Mouse (Mus musculus) forebrain, embryonic 10.5 days (tissue): ENCODE measurements around the gene B3gat1. TPM values are rescaled to one million over a fixed set of nuclear protein-coding genes. Genes with fewer than 3 reads are reported as not detected.

Experiments used
- DNase-seq: peaks from one replicate; pipeline ENCODE4 v3.0.0-alpha.2; 2017; ENCODE audit warnings: low spot score; ENCODE audit errors: extremely low spot score
- H3K27ac ChIP-seq: fragments of 300-500 bp; sonication (generic); 2 replicates; pipeline ENCODE4 v1.5.1; 2016; ENCODE audit warnings: mild to moderate bottlenecking
- H3K27me3 ChIP-seq: fragments of 300-500 bp; sonication (generic); 2 replicates; pipeline ENCODE4 v1.6.1; 2016; ENCODE audit warnings: mild to moderate bottlenecking; ENCODE audit not compliant: poor library complexity, severe bottlenecking
- H3K36me3 ChIP-seq: fragments of 300-500 bp; sonication (generic); replicated peaks from 2 replicates; pipeline ENCODE4 v1.6.1; 2016; ENCODE audit warnings: mild to moderate bottlenecking, moderate library complexity
- H3K4me1 ChIP-seq: fragments of 300-500 bp; sonication (generic); 2 replicates; pipeline ENCODE4 v1.6.1; 2016
- H3K4me3 ChIP-seq: fragments of 300-500 bp; sonication (generic); 2 replicates; pipeline ENCODE4 v1.5.1; 2016; ENCODE audit warnings: mild to moderate bottlenecking, moderate library complexity
- H3K9me3 ChIP-seq: fragments of 300-500 bp; sonication (generic); 2 replicates; pipeline ENCODE4 v1.6.1; 2016; ENCODE audit warnings: mild to moderate bottlenecking, moderate library complexity
- WGBS: fragments of 180-500 bp; shearing (Covaris S2); methylation state at CpG from one replicate; pipeline ENCODE4 v1.1.7; 2016; 5-methylcytosine and 5-hydroxymethylcytosine counted together
- polyA plus RNA-seq: library from polyadenylated mRNA; unstranded; fragments of >200 nt; fragmentation: Nextera tagmentation; extraction: Ambion mirVana; gene quantifications from 2 replicates; pipeline ENCODE4 v1.2.1, GENCODE M21; 2016

The B3gat1 gene
- polyA plus RNA-seq, 1 experiment from 2014 or later: 2.3 TPM

DNA sequence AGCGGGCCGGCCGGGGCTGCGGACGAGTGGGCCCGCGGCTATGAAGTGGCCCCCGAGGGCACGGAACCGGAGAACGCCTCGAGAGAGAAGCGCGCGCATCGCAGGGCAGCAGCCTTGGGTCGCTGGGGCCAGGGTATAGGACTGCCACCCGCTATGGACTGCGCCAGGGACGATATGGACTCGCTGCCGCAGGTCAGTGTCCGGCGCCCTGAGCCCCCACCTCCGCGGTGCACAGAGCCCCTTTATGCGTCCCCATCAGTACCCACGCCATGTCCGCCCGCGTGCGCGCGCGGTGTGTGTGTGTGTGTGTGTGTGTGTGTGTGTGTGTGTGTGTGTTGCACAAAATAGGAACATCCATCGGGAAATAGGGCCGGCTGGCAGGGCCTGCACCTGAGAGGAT lies 458 bp downstream of the B3gat1 start:
- DNase-seq: peak; percentile 41
- no peaks in the 10 kb centered on the region for H3K9me3 ChIP-seq
- peaks cover 26% of the 10 kb centered on the region for H3K4me1 ChIP-seq
- H3K27ac ChIP-seq: peak overlapping the region; percentile 85
- peak overlapping the region; percentile 79 for H3K4me3 ChIP-seq
- WGBS: under 1% methylated on average over 37 of the region's 37 CpGs
- no peaks in the 10 kb centered on the region for H3K36me3 ChIP-seq
- H3K27me3 ChIP-seq: peaks cover 50% of the 10 kb centered on the region

DNA sequence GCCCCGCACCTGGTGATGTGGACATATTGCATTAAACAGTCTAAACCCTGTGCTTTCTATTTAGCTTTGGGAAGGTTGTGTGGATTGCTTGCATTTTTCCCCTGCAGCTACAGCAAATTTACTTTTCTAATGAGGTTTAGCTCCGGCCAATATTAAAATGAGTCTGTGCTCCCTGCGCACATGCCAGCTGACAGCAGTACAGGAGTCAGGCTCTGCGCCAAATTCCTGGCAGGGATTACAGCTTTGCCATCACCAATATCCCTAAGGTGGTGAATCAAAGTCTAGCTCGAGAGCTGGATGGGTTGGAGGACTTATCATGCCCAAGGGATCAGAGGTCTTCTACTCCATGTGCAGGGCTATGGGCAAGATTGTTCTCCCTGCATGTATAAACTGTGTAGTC lies 3.6 kb downstream of the B3gat1 start:
- WGBS: 89% methylated on average over 5 of the region's 5 CpGs
- Histone ChIP-seq H3K4me1 (peaks cover 26% of the 10 kb centered on the region), H3K27ac (no peak overlapping the region), H3K27me3 (peaks cover 43% of the 10 kb centered on the region), H3K4me3 (no peak overlapping the region), H3K36me3 (no peaks in the 10 kb centered on the region), H3K9me3 (no peaks in the 10 kb centered on the region)
- no peak for DNase-seq

DNA sequence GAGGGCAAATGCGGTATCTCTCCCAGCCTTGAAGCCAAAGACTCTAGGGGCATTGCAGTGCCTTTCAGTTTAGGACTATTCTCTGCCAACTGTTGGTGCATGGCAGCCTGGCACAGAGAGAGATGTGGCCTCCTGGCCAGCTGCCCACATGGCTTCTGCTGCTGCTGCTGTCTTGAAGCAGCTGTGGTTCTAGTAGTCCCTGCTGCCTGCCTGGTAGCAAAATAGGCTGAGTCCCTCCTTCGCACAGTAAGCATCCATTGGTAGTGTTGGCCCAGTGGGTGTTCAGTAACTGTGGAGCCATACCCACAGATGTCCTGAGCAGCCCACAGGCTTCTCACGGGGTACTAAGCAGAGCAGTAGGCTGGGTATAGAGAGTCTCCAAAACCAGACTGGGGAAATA lies 9.3 kb downstream of the B3gat1 start:
- Histone ChIP-seq H3K27me3 (peaks cover 18% of the 10 kb centered on the region), H3K9me3 (no peaks in the 10 kb centered on the region), H3K4me3 (no peak overlapping the region), H3K4me1 (peaks cover 10% of the 10 kb centered on the region), H3K36me3 (no peaks in the 10 kb centered on the region), H3K27ac (no peak overlapping the region)
- WGBS: 92% methylated on average over 3 of the region's 3 CpGs
- no peak for DNase-seq

DNA sequence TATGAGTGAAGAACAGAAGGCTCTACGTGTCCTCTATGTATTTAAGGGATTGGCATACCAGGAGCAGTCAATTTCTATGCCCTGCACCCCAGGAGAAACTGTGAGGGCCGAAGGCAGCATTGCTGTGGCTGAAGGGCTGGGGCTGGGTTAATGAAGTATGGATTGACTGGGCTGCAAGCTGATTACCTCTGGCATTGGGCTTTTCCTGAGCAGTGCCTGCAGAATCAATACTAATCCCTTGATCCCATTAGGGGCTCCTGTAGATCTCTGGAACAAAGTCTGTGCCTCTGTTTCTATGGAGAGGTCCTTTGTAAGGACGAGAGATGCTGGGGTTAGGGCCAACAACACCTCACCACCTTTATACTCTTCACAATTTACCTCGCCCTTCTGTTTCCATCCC lies 13.6 kb downstream of the B3gat1 start:
- peaks cover 10% of the 10 kb centered on the region for H3K4me1 ChIP-seq
- peaks cover 23% of the 10 kb centered on the region for H3K27me3 ChIP-seq
- no peak for DNase-seq
- no peak overlapping the region for H3K27ac ChIP-seq
- H3K9me3 ChIP-seq: no peaks in the 10 kb centered on the region
- 18% methylated on average over 4 of the region's 4 CpGs for WGBS
- H3K36me3 ChIP-seq: no peaks in the 10 kb centered on the region
- H3K4me3 ChIP-seq: no peak overlapping the region

DNA sequence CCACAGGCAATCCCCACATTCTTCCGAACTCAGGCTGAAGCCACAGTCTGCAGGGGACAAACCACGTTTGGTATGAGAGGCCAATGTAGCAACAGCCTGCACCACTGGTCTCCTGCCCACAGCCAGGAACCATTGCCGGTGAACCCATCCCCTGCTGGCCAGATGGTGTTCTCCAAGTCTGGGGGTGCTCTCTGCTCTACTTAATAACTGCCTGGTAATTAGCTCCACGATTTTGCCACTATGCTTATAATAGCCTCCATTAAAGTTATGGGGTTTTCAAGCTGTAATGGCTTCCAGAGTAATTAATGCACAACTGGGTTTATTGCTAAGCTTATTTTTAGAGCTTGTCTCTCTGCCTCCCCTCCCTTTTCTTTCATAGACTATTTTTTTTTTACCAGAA lies 15.4 kb downstream of the B3gat1 start:
- Histone ChIP-seq H3K4me3 (no peak overlapping the region), H3K27ac (no peak overlapping the region), H3K9me3 (no peaks in the 10 kb centered on the region), H3K27me3 (peaks cover 23% of the 10 kb centered on the region), H3K4me1 (peaks cover 10% of the 10 kb centered on the region), H3K36me3 (no peaks in the 10 kb centered on the region)
- WGBS: 87% methylated on average over 4 of the region's 4 CpGs
- DNase-seq: no peak

DNA sequence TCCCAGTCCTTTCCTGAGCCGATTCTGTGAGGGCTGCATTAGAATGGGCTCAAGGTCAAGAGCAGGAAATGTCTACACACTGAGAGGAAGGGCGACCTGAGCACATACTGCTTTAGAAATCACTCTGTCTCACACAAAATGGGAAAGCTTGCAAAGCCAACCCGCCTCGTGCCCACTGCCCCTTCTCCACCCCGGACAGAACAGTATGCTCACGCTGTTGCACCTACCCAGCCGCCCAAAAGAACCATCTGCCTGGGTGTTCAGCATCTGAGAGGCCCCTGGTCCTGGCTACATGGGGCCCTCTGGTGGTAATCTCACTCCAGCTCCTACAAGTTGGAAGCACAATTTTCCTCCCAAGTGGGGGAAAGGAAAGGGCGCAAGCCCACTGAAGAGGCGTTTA lies 26.6 kb downstream of the B3gat1 start:
- DNase-seq: peak; percentile 45
- Histone ChIP-seq H3K4me3 (no peak overlapping the region), H3K27me3 (no peaks in the 10 kb centered on the region), H3K36me3 (peaks cover 12% of the 10 kb centered on the region), H3K4me1 (no peaks in the 10 kb centered on the region; the same call in 1 of the 2 replicates), H3K27ac (no peak overlapping the region), H3K9me3 (no peaks in the 10 kb centered on the region)
- 35% methylated on average over 9 of the region's 9 CpGs for WGBS

DNA sequence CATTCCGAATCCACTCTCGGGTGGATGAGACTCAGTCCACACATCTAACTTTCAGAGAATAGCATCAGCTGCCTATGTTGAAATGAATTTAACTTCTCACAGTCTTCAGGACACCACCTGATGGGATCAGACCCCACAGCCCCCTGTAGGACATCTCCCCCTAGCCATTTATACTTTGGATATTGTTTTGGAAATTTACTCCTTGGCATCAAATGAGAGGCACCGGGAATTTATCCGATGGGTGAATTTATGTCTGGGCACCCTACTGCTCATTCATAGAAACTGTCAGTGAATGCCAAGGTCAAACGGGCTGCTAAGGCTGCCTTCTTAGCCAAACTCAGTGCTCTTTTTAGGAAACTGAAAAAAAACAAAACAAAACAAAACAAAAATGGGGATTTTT lies 27.0 kb downstream of the B3gat1 start:
- no peak for DNase-seq
- WGBS: 82% methylated on average over 5 of the region's 5 CpGs
- Histone ChIP-seq H3K4me1 (no peaks in the 10 kb centered on the region; the same call in 1 of the 2 replicates), H3K4me3 (no peak overlapping the region), H3K9me3 (no peaks in the 10 kb centered on the region), H3K27me3 (no peaks in the 10 kb centered on the region), H3K27ac (no peak overlapping the region), H3K36me3 (peaks cover 10% of the 10 kb centered on the region)

DNA sequence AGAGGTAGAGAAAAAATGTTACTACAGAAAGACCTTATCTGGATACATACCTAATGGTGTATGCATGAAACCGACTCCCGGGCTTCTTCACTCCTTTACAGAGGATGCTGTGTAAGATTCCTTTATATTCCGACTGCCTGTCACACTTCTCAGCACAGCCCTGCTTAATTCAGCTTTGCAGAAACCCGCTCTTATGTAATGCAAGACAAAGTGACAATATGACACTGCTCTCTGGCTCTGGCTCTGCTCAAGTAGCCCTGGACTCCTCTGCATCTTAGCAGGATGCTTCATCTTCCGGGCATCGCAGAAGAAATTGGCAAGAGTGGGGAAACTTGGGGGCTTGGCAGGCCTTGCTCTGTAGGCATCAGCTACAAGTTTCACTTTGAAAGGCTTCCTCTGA lies 28.9 kb downstream of the B3gat1 start:
- H3K4me3 ChIP-seq: no peak overlapping the region
- no peak overlapping the region for H3K27ac ChIP-seq
- 91% methylated on average over 6 of the region's 6 CpGs for WGBS
- no peaks in the 10 kb centered on the region for H3K36me3 ChIP-seq
- no peaks in the 10 kb centered on the region for H3K27me3 ChIP-seq
- no peaks in the 10 kb centered on the region for H3K9me3 ChIP-seq
- DNase-seq: no peak
- no peaks in the 10 kb centered on the region; the same call in 1 of the 2 replicates for H3K4me1 ChIP-seq

DNA sequence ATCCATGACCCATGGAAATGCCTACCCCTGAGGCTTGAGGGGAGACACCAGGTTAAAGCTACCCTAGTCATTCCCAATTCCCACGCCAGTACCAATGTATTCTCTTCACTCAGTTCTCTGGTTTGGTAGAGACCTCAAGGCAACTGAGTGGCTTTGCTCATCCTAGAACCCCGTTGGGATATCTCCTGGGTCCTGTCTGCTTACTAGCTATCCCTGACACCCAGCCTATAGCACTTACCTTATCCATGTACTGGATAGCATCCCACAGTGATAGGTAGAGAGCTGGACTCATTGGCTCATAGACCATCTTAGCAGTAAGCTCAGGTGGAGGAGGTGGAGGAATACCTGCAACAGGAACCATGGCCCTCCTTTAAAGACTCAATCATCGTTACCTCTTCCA lies 34.7 kb downstream of the B3gat1 start:
- Histone ChIP-seq H3K9me3 (no peaks in the 10 kb centered on the region), H3K36me3 (no peaks in the 10 kb centered on the region), H3K4me1 (no peaks in the 10 kb centered on the region), H3K4me3 (no peak overlapping the region), H3K27me3 (no peaks in the 10 kb centered on the region), H3K27ac (no peak overlapping the region)
- DNase-seq: no peak
- WGBS: 81% methylated on average over 3 of the region's 3 CpGs

DNA sequence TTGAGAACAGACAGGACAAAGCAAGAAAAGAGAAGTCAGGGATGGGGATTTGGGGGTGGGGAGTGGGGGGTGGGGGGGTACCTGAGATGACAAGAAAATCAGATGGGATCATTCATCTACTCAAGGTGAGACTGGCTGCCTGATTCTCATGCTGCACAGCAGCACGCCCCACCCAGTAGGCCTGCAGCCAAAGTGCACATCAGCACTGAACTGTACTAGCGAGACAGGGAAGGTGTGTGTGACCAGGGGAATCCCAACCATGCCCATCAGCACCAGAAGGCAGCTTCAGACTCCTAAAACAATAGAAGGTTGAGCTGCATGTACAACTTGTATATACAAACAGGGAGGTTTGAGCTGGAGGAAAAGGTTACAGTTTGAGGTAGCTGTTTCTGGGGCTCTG lies 42.2 kb downstream of the B3gat1 start:
- Histone ChIP-seq H3K27me3 (no peaks in the 10 kb centered on the region), H3K4me3 (no peak overlapping the region), H3K27ac (no peak overlapping the region), H3K36me3 (no peaks in the 10 kb centered on the region), H3K9me3 (no peaks in the 10 kb centered on the region), H3K4me1 (no peaks in the 10 kb centered on the region)
- WGBS: 91% methylated on average over 2 of the region's 2 CpGs
- no peak for DNase-seq

DNA sequence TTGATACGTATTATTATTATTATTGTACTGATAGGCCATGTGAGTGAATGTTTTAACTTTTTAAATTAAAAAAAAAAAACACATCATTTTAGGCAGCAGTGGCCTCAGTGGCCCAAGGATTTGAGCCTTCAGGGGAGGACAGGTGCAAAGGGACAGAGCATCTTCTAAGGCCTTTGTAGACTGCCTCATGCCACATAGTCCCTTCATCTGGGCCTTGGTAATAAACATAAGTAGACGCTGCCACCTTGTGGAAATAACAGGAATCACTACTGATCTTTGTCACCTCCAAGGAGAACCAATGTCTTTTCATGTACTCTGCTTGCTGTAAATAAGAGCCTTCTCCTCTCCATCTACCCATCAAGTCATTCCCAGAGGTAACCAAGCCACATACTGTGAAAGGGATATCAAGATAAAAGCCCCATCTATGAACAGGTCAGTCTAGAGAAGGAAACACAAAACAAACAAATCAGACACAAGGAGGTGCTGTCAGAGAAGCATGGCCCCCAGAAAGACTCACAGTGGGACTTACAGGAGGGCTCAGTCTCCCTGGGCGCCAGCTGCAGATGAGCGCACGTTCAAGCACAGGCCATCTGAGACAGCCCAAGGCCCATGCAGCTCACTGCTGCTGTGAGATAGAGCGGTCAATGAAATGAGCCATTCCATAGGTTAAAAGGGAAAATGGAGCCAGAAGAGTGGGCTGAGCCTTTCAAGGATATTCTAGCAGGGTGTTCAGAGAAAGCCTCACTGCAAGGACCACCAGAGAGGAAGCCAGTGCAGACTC lies 42.8 kb downstream of the B3gat1 start:
- DNase-seq: no peak
- WGBS: 67% methylated on average over 6 of the region's 6 CpGs
- no peaks in the 10 kb centered on the region for H3K4me1 ChIP-seq

DNA sequence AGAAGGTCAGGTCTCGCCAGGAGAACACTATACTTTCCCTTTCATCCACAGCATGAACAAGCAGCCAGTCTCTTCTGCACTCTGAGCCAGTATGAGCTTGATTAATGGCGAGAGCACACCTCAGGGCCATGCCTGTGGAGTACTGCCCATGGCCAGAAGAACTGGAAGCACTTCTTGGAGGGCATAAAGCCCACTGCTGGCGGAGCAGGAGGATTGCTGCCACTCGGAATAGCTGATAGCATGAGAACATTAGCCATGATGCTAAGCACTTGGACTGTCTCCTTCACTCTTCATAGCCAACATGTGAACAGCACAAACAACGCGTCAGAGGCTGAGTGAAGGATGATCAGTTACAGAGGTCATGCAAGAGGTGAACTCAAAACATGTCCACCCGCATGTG lies 44.9 kb downstream of the B3gat1 start:
- Histone ChIP-seq H3K27ac (no peak overlapping the region), H3K36me3 (no peaks in the 10 kb centered on the region), H3K4me3 (no peak overlapping the region), H3K9me3 (no peaks in the 10 kb centered on the region), H3K27me3 (no peaks in the 10 kb centered on the region), H3K4me1 (no peaks in the 10 kb centered on the region)
- 92% methylated on average over 7 of the region's 7 CpGs for WGBS
- no peak for DNase-seq

More for the DNA sequence above, 42.8 kb downstream of the B3gat1 start:
- no peaks in the 10 kb centered on the region for H3K9me3 ChIP-seq
- H3K4me3 ChIP-seq: no peak overlapping the region
- no peaks in the 10 kb centered on the region for H3K36me3 ChIP-seq
- H3K27me3 ChIP-seq: no peaks in the 10 kb centered on the region
- H3K27ac ChIP-seq: no peak overlapping the region

DNA sequence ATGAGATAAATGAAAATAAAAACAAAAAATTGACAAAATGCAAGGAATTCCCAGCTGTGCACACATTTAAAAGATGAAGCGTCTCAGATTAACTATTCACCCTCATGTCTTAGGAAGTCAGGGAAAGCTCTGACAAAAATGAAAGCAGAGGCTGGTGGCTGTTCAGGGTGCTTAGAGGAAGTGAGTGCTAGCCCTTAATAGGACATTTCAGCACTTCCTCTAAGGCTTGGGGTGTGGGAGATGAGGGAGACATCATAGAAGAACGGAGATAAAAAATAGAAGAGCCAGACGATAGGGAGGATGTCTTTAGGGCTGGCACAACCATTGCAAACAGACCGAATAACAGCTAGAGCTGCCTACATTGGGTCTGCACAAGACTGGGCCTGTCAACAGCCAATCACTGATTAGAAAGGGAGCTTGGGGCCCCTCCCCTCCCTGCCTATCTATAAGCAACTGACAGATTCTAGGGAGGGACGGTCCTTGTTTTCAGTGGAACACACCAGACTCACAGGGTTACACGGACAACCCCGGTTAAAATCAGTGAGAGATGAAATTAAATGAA lies 50.0 kb downstream of the B3gat1 start:
- no peak for DNase-seq
- Histone ChIP-seq H3K4me1 (no peaks in the 10 kb centered on the region), H3K27me3 (no peaks in the 10 kb centered on the region), H3K36me3 (no peaks in the 10 kb centered on the region), H3K27ac (no peak overlapping the region), H3K4me3 (no peak overlapping the region), H3K9me3 (no peaks in the 10 kb centered on the region)
- 80% methylated on average over 7 of the region's 7 CpGs for WGBS
